Mouse (Mus musculus) cerebellum, adult 9-11 months (tissue): ENCODE measurements at regions not wholly inside any gene's neighbourhood (a gene's known extent, or its start where the extent isn't known, plus 50 kb on each side); places are given as distances from the start of the nearest gene placed in this dataset.
A peak's percentile ranks its signal among the peaks of the same experiment; 100 is the strongest.

Experiments
- DNase-seq: peaks from one replicate; pipeline ENCODE4 v3.0.0; 2022

DNA sequence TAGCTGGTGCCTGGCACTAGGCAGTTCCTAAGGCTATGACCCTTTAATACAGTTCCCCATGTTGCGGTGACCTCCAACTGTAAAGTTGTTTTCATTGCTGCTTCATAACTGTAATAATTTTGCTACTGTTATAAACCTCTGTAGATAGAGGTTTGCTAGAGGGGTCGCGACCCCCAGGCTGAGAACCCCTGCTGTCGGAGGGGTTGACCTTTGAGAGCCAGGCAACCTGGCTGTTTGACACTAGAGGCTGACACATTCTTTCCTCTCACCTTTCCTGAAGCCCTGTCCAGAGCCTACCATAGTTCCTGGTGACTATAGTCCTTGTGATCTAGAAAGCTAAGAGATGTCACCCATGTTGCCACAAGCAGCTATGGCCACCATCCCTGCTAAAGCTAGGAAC lies 272.9 kb downstream of the Matn1 start:
- no peak for DNase-seq

DNA sequence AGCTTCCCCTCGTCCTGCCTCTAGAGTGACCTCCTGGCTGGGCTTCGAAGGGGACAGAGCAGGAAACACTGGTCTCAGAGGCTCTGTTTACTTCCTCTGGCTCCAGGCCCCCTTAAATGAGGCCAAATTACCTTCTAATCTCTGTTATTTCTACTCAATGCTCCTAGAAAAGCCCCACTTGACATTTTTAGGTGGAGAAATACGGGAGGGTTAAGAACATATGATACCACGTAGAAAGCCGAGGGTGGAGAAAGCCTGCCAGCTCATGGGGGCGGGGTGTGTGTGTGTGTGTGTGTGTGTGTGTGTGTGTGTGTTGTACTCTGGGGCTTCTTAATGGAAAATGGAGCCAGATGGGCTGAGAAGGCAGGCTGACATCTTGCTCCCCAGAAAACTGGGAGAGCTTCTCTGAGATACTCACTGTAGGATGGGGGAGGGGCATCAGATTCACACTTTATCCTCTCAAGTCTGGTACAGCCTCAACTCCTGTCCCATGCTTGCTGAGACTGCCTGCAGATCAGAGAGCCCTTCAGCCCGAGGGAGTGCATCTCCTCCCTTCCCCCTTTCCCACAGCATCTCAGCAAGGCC lies 273.5 kb downstream of the Matn1 start:
- DNase-seq = no peak

DNA sequence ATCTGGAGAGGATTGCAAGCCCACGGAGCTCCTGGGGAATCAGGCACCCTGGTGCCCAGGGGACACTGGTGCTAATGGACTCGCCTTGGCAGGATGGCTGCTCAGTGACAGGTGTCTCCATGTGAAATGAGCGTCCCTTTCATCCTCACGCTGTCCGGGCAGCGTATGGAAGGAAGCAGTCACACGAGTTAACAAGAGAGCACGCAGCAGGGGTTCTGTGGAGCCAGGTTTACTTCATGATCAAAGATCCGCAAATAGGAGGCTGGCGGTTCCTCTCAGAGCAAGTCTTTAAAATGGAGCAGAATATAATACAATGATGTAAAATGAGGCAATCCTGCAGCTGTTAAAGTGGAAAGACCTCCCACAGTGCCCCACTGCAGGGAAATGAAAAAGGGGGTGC lies 276.8 kb downstream of the Matn1 start:
- peak; percentile 44 for DNase-seq

DNA sequence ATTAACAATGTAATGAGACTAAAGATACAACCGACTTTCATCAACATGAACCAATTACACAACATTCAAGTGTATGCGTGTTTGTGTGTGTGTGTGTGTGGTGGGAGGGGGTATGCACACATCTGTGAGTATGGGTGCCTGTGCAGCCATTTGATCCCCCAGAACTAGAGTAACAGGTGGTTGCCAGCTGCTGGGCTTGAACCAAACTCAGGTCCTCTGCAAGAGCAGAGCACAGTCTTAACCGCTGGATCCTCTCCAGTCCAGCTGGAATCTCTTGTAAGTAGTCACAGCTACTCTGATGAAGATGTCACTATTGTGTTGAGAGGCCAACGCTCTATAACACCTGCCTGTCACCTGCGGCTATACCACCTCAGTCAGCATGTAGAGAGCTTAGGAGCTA lies 286.2 kb downstream of the Matn1 start:
- peak; percentile 6 for DNase-seq

DNA sequence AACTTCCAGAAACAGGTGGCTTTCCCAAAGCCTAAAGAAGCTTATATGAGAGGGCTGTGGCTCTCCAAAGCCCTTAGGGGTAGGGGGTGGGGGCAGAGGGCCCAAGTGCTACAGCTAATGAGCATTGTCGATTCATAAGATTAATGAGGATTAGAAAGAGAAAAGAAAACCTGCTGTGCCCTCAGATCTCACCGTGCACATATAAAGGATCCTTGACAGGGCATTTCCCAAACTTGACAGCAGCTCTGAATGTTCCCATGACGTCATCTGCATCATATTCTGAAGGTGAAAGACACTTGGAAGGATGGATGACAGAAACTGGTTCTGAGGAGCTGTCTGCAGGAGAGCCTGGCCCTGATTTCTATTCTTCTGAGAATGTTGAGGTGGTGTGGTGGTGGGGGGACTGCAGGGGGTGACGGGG lies 292.4 kb downstream of the Matn1 start:
- no peak for DNase-seq

DNA sequence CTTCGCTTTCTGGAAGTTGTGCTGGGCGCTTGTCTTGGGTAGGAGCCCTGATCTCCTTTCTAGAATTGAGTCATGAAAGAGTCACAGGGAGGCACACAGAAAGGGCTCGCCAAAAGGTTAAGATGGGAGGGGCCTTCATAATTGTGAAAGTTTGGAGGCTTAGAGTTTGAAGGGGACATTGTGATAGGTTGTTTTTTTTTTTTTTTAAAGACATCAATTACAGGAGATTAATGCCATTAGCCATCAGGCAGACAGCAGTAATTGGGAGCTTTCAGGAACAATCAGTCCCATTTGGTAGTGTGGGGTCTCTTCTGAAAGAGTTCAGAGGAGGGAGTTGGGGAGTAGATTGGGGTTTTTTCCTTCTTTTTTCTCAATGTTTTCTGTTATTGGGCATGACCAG lies 294.4 kb downstream of the Matn1 start:
- DNase-seq = no peak

DNA sequence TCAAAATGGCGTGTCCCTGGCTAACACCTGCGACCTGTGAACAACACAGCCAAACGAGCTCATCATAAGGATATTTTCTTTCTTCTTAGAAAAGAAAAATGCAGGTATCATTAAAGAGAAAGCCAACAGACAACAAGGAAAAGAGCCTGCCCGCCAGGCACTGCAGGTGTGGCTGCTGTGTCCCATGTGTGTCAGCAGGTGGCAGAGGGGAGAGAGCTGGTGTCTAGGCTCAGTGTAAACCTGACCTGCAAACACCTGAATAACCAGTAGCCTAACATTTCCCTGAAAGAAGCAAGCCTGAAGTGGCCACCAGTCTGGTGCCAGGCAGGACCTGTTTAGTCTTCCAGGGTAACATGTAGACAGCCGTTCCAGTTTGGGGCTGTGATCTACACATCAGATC lies 294.9 kb downstream of the Matn1 start:
- DNase-seq = no peak

DNA sequence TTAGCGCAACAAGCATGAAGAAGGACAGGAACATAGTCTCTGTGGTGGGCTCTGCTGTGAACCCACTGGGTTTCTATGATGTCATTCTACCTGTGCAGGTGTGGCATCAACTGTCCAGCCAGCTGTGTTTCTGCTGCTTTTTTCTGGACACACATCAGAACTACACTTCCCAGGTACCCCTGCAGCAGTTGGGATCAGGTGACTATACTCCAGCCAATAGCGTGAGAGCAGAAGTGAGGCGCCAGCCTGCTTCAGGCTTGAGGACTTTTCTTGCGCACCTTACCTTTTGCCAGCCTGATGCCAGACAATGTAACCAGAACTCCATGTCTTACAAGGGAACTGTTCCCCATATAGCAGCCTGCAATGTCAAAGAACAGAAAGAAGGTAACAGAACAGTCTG lies 296.3 kb downstream of the Matn1 start:
- DNase-seq = no peak

DNA sequence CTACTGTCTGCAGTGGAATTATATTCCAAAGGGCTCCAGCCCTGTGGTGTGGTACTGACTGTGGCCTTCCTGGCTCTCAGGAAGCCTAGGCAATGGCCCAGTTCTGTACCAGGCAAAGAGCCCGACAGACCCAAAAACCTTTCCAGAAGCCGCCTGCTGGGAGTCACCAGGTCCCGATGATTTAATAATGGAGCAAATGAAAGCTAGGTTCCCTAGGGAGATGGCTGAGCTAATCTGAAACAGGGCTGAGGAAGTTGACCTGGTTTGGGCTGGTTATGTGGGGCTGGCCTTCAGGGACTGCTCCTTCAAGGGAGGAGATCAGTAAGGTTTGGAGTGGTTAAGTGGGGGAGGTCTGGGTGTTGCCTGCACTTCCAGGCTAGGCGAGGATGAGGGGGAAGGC lies 298.1 kb downstream of the Matn1 start:
- peak; percentile 77 for DNase-seq

DNA sequence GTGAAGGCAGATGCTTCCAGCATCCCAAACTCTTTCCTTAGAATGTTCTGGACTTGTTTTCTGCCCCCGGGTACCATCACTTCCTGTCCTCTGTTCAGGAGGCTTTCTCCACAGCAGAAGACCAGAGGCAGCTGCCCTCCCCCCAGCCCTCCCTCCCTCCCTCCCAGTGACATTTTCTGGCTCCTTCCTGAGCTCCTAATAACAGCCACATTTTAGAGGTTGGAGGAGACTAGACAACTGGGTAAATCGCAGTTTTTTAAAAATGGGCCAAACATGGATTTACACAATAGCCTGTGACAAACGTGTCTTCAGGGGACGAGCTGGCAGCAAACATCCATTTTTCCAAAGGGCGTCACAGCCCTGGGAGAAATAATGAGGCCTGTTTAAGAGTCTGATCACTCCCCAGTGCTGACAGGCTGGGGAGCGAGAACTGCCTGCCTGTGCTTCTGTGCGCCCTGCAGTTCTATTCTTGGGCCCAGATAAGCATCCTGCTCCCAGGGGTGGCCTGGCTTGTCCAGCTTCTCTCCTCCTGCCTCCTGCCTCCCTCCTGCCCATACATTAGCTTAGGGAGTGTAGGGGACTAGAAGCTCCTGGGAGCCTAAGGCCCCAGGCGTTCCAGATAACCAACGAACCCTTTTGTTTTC lies 299.7 kb downstream of the Matn1 start:
- peak; percentile 58 for DNase-seq

DNA sequence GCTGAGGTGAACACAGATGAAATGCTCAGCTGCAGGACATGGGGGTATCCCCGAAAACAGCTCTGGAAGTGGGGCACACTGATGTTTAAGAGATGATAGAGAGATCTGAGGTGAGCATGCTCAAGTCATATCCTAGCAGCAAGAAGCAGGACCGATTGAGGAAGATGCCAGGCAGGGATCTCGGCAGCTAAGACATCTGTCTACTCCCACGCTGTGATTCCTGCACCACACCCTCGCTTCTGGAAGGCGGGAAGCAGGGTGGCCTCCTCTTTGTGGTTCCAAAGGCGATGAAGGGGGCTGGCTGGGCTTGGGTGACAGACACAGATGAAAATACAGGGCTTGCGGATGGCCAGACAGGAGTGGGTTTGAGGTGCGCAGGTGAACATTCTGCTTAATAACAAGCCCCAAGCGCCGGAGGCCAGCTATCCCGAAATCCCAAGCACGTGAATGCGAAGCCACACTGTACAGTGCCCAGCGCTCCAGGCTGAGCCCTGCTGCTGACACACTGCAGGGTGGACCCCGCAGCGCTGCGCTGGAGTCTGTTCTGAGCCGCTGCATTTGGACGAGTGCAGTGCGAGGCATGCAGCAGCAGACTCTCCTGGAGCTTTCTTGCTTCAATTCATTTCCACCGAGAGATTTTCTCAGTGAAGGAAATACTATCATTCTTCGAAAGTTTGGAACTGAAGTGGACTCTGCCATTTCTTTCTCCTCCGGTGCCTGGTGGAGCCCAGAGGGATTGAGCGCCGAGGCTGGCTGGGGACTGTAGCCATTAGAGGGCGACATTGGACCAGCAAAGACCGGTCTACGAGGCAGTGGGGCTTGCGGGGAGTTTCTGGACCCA lies 308.6 kb downstream of the Matn1 start:
- DNase-seq = peak; percentile 82

DNA sequence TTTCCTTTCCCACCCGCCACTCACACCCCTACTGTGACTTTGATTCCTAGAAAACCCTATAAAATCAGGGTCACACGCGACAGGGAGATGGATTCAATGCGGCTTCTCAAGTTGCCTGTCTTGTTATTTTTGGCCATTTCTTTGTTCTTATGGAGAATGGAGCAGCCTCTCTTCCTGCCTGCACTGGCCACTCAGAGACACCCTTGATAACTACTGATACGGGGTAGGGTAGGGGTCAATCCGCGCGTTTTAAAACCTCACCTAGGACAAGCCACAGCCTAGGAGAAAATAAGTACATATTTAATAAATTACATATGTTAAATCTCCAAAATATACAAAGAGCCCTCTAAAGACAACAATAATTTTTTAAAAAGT lies 309.2 kb downstream of the Matn1 start:
- no peak for DNase-seq

DNA sequence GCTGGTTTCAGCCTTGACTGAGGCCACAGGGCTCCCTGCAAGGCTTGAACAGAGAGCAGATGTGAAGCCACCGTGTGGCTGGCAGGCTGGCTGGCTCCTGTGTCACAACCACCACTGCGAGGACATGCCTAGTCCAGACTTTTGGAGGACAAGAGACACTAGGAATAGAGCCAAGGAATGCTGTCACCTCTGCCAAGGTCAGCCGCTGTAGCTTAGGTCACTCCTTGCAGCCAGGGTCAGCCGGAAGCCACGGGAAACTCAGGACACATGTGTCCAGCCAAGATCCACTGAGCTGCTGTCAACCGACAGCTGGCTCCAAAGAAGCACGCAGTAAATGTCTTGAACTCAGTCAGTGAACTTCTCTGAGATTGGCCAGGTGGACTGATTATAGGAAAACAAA lies 310.1 kb downstream of the Matn1 start:
- peak; percentile 19 for DNase-seq

DNA sequence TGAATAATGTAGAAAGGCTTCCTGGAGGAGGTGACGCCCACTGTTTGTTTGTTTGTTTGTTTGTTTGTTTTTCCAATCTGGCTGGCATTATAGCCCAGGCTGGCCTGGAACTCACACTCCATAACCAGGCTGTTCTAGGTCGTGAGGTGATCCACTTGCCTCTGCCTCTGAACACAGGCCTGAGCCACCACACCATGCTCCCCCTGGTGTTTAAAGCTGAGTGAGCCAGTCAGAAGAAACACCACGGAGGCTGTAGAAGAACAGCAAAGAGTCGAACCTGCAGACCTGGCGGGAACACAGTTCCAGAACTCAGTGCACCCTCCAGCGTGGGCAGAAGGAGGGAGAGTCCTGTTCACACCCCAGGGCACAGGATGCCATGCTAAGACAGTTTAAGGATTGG lies 310.5 kb downstream of the Matn1 start:
- DNase-seq = peak; percentile 42

DNA sequence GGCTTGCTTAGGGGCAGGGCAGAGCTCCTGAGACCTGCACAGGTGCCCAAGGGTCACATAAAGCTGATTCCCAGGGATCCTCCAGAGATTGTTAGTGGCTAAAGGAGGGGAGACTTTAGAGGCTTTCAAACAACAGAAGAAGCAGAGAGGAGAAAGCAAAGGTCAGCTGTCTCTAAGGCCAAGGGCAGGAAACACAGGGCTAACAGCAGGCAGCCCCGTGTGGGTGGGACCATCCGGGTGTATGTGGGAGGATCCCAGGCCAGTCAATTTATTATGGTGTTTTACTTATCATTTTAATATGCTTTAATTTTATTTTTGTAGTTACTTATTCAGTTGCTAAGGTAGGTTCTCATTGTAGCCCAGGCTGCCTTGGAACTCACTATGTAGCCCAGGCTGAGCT lies 317.1 kb downstream of the Matn1 start:
- DNase-seq = no peak

DNA sequence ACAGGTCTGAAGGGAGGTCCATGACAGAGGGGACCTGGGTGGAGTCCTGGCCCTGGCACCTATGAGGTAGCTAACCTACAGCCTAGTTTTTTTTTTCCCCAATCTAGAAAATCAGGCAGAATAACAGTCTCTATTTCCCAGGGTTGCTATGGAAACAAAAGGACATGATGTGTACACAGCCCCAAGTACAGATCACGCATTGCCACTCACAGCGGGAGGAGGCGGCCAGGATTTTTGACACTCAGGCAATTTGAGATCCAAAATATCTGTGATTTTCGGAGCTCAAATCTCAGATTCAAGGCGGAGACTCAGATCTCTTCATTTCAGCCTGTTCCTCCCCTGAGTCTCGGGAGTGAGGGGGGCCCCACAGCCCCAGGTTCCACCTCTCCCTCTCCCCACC lies 318.7 kb downstream of the Matn1 start:
- DNase-seq = no peak

DNA sequence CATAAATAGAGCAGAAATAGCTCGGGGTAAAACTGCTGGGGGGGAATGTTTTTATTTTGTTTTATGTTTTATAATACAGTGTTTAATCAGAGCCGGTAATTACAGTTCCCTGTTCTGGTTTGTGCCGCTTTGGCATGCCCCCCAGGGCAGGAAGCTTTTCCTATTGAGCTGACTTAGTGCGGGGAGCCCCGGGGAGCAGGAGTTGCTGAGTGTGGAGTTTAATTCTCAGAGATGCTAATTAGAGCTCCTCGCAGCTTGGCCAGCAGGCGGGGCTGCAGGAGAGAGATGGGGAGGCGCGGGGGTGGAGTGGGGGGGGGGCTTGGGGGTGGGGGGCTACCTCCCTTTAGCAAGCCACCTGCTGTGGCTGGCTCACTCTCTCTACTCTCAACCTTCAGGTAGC lies 322.6 kb downstream of the Matn1 start:
- DNase-seq = no peak

DNA sequence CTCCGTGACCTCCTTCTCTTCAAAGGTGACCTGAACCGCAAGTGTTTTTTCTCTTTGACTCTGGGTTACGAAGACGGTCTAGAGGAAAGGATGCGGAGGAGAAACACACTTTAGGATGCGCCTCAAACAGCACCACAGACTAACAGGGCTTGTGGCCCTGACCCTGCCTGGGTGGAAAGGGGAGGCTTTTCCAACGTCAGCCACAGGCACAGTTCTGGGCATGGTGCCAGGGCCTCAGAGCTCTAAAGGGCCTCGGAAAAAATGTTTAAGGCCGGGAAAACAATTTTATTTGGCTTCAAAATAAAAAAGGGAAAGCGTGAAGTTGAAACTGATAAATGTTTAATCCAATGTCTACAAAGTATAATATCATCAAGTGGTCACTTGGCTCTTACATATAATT lies 323.6 kb downstream of the Matn1 start:
- DNase-seq = no peak

DNA sequence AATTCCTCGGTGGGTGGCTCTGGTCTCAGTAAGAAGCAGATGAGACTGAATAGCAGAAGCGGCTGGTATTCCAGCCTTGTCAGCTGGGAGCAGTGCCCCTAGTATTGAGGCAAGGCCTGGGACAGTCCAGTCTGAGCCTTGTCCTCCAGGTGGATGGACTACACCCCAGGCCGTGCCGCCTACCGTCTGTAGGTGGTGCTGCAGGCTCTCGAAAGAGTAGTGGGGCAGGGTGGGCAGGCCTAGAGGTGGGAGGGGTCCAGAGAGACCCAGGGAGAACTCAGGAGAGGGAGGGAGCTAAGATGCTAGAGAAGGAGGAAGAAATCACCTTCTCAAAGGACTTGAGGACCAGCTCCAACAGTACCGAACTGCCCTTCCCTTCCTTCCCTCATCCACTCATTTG lies 326.0 kb downstream of the Matn1 start:
- no peak for DNase-seq

DNA sequence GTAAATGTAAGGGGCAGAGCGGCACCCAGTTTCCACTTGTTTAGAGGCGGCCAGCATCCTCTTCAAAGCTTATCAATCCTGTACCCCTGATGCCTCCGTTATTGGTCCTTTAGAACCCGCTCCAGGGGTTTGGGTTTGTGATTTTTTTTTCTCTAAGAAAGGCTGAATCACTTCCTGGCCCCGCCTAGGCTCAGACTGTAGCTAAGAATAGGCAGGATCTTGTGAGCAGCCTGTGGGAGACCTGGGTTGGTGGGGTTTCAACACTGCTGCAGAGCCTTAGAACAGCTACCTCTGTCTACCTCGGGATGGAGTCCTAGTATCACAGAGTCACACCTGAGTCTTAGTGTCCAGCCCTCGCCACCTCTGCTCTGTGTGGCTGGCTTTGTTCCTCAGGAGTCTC lies 327.9 kb downstream of the Matn1 start:
- no peak for DNase-seq

DNA sequence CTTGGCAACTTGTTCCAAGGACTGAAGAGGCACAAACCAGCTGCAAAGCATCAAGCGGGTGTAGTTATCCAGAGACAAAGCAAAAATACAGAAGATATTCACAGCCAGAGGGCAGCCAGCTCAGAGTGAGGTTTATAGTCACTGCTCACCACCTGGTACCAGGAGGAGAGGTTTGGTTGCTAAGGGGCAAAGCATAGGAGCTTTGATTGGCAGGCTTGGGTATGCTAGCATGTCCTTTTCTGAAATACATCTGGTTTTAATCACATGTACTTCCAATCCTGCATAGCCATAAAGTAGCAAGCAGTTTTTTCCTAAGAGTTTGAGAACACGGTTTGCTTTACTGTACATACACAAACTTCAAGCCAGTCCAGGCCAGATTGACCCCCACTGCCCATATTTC lies 349.4 kb downstream of the Matn1 start:
- DNase-seq = no peak

DNA sequence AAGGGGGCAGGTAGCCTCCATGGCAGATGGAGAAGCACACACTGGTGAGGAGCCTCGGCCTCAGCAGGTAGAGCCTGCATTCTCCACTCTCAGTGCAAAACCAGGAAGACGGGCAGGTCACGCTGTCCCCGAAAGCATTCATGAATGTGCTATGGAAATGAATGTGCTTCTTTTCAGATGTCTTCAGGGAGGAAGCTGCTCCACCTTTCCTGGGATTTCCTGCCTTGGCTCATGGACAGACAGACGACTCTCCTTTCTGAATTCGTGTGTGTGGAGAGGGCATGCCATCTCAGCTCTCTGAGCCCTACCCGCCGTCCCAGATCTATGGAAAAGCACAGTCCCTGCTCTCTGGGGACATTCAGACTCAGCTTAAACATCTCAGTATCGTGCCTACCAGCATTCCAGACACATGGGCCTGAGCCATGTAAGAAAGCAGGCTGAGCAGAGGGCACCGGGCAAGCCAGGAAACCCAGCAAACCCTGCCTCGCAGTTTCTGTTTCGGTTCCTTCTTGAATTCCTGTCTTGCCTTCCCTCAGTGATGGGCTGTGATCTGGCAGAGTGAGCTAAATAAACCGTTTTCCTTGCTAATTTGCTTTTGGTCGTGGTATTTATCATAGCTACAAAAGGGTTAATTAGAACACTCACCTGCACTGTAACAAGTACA lies 354.0 kb downstream of the Matn1 start:
- DNase-seq = no peak

DNA sequence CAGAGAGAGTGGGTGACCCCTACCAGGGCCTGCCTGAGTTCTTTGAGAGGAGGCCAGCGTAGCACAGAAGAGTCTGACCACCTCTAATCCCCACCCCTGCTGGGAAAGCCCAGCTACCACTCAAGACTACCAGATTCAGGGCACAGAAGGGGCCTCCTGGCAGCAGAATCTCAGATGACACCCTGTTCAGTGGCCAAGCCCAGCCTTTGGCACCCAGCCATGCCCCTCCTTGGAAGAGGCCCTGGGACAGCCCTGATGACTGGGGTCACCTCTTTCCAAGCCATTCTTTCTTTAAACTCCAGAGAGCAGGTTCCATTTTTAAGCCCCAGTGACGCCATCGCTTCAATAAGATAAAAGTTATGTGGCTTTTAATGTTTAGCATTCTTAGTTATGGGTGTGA lies 359.8 kb downstream of the Matn1 start:
- DNase-seq = no peak

DNA sequence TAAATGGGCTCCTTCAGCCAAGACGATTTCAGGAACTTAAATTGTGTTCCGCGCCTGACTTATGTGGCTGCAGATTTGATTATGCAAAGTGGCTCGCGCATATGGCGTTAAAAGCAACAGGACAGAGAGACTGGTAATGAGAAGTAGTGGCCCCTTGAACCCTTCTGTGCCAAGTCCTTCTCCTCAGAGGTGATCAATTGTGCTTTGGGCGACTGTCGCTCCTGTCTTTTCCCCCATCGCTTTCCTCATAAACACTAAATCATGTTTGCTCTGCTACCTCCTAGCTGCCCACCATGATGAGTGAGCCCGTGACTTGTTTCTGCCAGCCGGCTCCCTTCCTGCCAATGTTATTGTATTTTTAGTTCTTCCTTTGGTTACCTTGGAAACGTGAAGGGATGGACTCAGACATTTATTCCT lies 360.2 kb downstream of the Matn1 start:
- no peak for DNase-seq
